Mouse (Mus musculus): Measurements from ENCODE around the gene Malsu1. TPM values are rescaled to one million over a fixed set of nuclear protein-coding genes. Genes with fewer than 3 reads are reported as not detected.

Gene Malsu1
- total RNA-seq (2021), result 10 to 100 TPM; 36.3 to 36.6 TPM

GRCm38 (mm10) chr6:49073304-49074116, at the start of gene Malsu1:
Gene Malsu1, plus strand, starts transcription at chr6:49073795.
- intact Hi-C loops (cut with DNase I), result no loop called here
- DNase-seq, result peak; percentile 94

GRCm38 (mm10) chr6:49025290-49025689, 48.3 kb upstream of the Malsu1 start:
- no peak for DNase-seq
- intact Hi-C loops (cut with DNase I), result no loop called here

- intact Hi-C loops (cut with DNase I), result no loop called here
- no peak for DNase-seq
These were observed 47.1 kb upstream of the Malsu1 start for GRCm38 (mm10) chr6:49026496-49026895.

GRCm38 (mm10) chr6:49028019-49028418, 45.6 kb upstream of the Malsu1 start:
- DNase-seq, result no peak
- intact Hi-C loops (cut with DNase I), result no loop called here

- intact Hi-C loops (cut with DNase I), result no loop called here
- no peak for DNase-seq
These were observed 44.9 kb upstream of the Malsu1 start for GRCm38 (mm10) chr6:49028708-49029107.

GRCm38 (mm10) chr6:49031230-49031629, 42.4 kb upstream of the Malsu1 start:
- DNase-seq, result no peak
- intact Hi-C loops (cut with DNase I), result loop anchor here (10.0 kb wide), 1 partner anchor 374 kb away; no protein-coding TSS in a partner anchor

- no peak for DNase-seq
- intact Hi-C loops (cut with DNase I), result loop anchor here (10.0 kb wide), 1 partner anchor 372 kb away; no protein-coding TSS in a partner anchor
These were observed 40.8 kb upstream of the Malsu1 start for GRCm38 (mm10) chr6:49032783-49033182.

GRCm38 (mm10) chr6:49036275-49037267, 37.0 kb upstream of the Malsu1 start, which contains the start of gene Gpnmb:
Gene Gpnmb, plus strand, starts transcription at chr6:49036546.
- no peak for DNase-seq
- intact Hi-C loops (cut with DNase I), result loop anchor here (10.0 kb wide), 1 partner anchor 368 kb away; no protein-coding TSS in a partner anchor

- intact Hi-C loops (cut with DNase I), result loop anchor here (10.0 kb wide), 1 partner anchor 368 kb away; no protein-coding TSS in a partner anchor
- no peak for DNase-seq
These were observed 36.3 kb upstream of the Malsu1 start for GRCm38 (mm10) chr6:49037268-49037662.

- peak; percentile 67 for DNase-seq
- intact Hi-C loops (cut with DNase I), result loop anchor here (10.0 kb wide), 1 partner anchor 365 kb away; no protein-coding TSS in a partner anchor
These were observed 34.0 kb upstream of the Malsu1 start for GRCm38 (mm10) chr6:49039470-49040180.

- intact Hi-C loops (cut with DNase I), result no loop called here
- DNase-seq, result no peak
These were observed 27.1 kb upstream of the Malsu1 start for GRCm38 (mm10) chr6:49046502-49046901.

GRCm38 (mm10) chr6:49046976-49047375, 26.6 kb upstream of the Malsu1 start:
- DNase-seq, result no peak
- intact Hi-C loops (cut with DNase I), result no loop called here

- DNase-seq, result no peak
- intact Hi-C loops (cut with DNase I), result no loop called here
These were observed 25.7 kb upstream of the Malsu1 start for GRCm38 (mm10) chr6:49047848-49048247.

GRCm38 (mm10) chr6:49048395-49048794, 25.2 kb upstream of the Malsu1 start:
- intact Hi-C loops (cut with DNase I), result no loop called here
- DNase-seq, result no peak

GRCm38 (mm10) chr6:49050677-49051410, 22.8 kb upstream of the Malsu1 start:
- intact Hi-C loops (cut with DNase I), result no loop called here
- DNase-seq, result no peak

- intact Hi-C loops (cut with DNase I), result no loop called here
These were observed 21.4 kb upstream of the Malsu1 start for GRCm38 (mm10) chr6:49052191-49052590.

GRCm38 (mm10) chr6:49055256-49055733, 18.3 kb upstream of the Malsu1 start:
- no peak for DNase-seq

More at GRCm38 (mm10) chr6:49052191-49052590, 21.4 kb upstream of the Malsu1 start:
- DNase-seq, result no peak

GRCm38 (mm10) chr6:49056009-49056408, 17.6 kb upstream of the Malsu1 start:
- DNase-seq, result no peak
- intact Hi-C loops (cut with DNase I), result loop anchor here (5.0 kb wide), 1 partner anchor 156 kb away; the partner anchor contains the start of gene Igf2bp3

More at GRCm38 (mm10) chr6:49055256-49055733, 18.3 kb upstream of the Malsu1 start:
- intact Hi-C loops (cut with DNase I), result loop anchor here (5.0 kb wide), 1 partner anchor 157 kb away; the partner anchor contains the start of gene Igf2bp3
